Mouse (Mus musculus) brain, embryonic 14.5 days (tissue): Measurements from ENCODE around the gene Il17re. TPM values are rescaled to one million over a fixed set of nuclear protein-coding genes. Genes with fewer than 3 reads are reported as not detected.

Experiments
- DNase-seq: peaks from one replicate; pipeline ENCODE4 v3.0.0-alpha.2; 2011; ENCODE audit warnings: low read depth
- CTCF ChIP-seq: fragments of 200-500 bp; IDR thresholded peaks from 2 replicates; pipeline ENCODE4 v1.5.1; 2012; ENCODE audit warnings: inconsistent platforms, mild to moderate bottlenecking, moderate library complexity, borderline replicate concordance; ENCODE audit not compliant: insufficient read depth, insufficient read length; ENCODE audit errors: extremely low read depth
- POLR2A ChIP-seq: fragments of 200-500 bp; IDR thresholded peaks from 2 replicates; pipeline ENCODE4 v1.6.1; 2012; ENCODE audit warnings: mild to moderate bottlenecking, inconsistent platforms, borderline replicate concordance; ENCODE audit not compliant: poor library complexity, insufficient read depth, insufficient read length, severe bottlenecking; ENCODE audit errors: extremely low read depth
- polyA plus RNA-seq: library from polyadenylated mRNA; depleted of rRNA; stranded (reverse); fragments of >200 nt; gene quantifications from 2 replicates; pipeline ENCODE4 v1.2.3, GENCODE M21; 2012

Gene Il17re
- polyA plus RNA-seq, 1 experiment = 0.63 TPM

DNA sequence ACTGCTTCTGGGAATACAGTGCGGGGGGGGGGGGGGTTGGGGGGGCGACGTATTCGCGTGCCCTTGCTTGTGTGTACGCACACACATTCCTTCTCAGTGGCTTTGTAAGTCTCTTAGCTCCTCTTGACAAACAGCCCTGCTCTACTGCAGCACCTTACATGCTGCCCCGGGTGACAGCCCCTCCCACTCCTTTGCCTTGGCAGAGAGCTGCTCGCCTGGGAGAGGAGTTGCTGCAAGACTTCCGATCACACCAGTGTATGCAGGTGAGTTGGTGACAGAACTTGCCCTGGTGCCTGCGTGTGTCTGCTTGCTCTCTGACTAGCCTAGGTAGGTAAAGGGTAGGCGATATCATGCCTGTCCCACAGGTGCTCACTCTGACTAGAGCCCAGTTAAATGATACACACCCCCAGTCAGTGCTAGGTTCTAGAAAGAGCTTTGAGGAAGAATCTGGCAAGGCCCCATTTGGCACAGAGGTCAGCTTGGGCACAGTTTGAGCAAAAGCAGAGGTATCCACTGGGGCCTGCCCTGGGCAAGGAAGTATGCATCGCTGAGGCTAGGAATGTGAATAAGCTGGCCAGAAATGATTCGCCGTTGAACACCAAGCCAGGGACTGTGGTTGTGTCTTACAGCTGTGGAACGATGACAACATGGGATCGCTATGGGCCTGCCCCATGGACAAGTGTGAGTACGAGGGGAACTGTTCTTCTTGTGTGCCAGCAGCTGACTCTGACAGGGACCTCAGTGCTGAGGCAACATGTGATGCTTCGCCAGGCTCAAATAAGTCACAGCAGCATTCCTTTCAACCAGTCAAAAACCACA is 22.5 kb downstream of the Il17re start:
- TF ChIP-seq CTCF (no peak), POLR2A (no peak)
- DNase-seq = no peak

GRCm38 (mm10) chr6:113482477-113483099 is 24.3 kb downstream of the Il17re start:
- TF ChIP-seq POLR2A (no peak), CTCF (0 out of 2 replicates have a peak, but pooled peaks have one; percentile 7)
- DNase-seq = no peak

GRCm38 (mm10) chr6:113483100-113483615 is 24.9 kb downstream of the Il17re start, which contains the start of gene Creld1:
Gene Creld1 (plus strand): TSS chr6:113483297.
- peak; percentile 52; the same call in 1 of the 2 replicates for TF ChIP-seq POLR2A
- no peak for TF ChIP-seq CTCF
- peak; percentile 98 for DNase-seq

DNA sequence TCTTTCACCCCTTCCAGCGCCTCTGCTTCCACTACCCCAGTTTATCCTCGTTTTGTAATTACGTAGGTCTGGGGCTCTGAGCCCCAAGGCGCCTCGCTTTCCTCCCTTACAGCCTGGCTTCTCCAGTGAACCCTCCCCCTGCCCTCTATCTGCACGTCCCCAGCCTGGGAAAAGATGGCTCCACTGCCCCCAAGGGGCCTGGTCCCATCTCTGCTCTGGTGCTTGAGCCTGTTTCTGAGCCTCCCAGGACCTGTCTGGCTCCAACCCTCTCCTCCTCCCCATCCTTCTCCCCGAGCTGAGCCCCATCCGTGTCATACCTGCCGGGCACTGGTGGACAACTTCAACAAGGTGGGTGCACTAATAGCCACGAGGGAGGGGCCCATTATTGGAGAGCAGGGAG is 25.4 kb downstream of the Il17re start:
- peak; percentile 55 for DNase-seq
- TF ChIP-seq POLR2A = no peak
- no peak for TF ChIP-seq CTCF

- no peak for DNase-seq
- no peak for TF ChIP-seq CTCF
- TF ChIP-seq POLR2A = no peak
These were observed 28.9 kb downstream of the Il17re start for GRCm38 (mm10) chr6:113487125-113487576.

DNA sequence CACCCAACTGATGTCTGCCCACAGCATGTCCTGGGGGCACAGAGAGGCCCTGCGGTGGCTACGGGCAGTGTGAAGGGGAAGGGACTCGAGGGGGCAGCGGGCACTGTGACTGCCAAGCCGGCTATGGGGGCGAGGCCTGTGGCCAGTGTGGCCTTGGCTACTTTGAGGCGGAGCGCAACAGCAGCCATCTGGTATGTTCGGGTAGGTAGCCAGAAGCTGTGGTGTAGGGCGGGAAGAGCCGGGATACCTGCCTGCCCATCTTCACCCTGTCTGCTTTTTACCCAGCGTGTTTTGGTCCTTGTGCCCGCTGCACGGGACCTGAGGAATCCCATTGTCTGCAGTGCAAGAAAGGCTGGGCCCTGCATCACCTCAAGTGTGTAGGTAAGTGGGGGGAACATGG is 31.1 kb downstream of the Il17re start:
- TF ChIP-seq CTCF (no peak), POLR2A (no peak)

GRCm38 (mm10) chr6:113492101-113492864 is 34.0 kb downstream of the Il17re start:
- no peak for TF ChIP-seq POLR2A
- DNase-seq = no peak

More for the DNA sequence above, 31.1 kb downstream of the Il17re start:
- DNase-seq = no peak

DNA sequence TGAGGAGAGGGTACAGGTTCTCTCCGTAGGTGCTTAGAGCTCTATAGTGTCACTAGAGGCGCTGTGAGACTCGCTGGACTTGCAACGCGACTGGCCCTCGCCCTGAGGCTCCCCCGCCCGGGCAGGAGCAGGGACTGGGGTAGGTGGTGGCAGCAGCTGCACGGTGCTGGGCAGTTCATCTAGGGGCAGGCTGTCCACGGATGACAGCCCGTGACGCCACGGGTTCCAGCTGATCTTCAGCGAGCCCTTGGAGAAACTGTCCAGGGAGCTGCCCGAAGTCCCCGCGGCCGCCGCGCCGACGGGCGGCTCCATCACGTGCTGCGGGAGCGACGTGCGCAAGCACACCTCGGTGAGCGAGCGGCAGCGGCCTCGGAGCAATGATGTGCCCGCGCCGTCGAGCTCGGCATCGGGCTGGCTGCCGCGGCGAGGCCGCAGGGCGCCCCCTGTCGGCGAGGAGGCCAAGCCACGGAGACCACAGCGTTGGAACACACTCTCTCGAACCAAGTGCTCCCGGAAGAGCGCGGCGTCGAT is 36.0 kb downstream of the Il17re start:
- 0 out of 2 replicates have a peak, but pooled peaks have one; percentile 10 for TF ChIP-seq POLR2A
- TF ChIP-seq CTCF = peak; percentile 79
- peak; percentile 84 for DNase-seq

- TF ChIP-seq POLR2A (no peak), CTCF (no peak)
- DNase-seq = no peak
These were observed 36.9 kb downstream of the Il17re start for GRCm38 (mm10) chr6:113495071-113495675.

DNA sequence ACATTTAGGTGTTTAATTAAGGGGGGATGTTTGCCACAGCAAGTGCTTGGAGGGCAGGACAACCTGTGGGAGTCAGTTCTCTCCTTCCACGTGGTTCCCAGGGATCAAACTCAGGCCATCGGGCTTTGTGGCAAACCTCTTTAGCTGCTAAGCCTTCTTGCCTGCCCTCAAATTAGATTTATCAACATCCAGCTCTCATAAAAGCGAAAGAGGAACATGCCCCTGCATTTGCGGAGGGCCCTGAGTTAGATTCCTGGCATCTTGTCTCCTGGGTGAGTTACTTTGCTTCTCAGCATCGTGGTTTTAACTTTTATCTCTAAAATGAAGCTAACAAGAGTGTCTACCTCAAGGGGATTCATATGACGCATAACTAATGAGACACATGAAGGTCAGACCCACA is 41.1 kb downstream of the Il17re start:
- TF ChIP-seq CTCF (no peak), POLR2A (no peak)
- no peak for DNase-seq

- peak; percentile 44; the same call in 1 of the 2 replicates for TF ChIP-seq POLR2A
- no peak for TF ChIP-seq CTCF
- DNase-seq = peak; percentile 89
These were observed 43.3 kb downstream of the Il17re start, which contains the start of gene Prrt3 for GRCm38 (mm10) chr6:113501388-113502084. Gene Prrt3 (minus strand): TSS chr6:113501931.
